Mouse (Mus musculus): ENCODE results near the gene Nutf2-ps1.

- TF ChIP-seq CTCF (IDR thresholded peaks at IDR 0.05; ENCODE audit: borderline replicate concordance, insufficient read depth, low read depth, low read length) (peak; percentile 60; the same call in 1 of the 2 replicates), POLR2A (IDR thresholded peaks at IDR 0.05; ENCODE audit: borderline replicate concordance, insufficient read depth, low read length) (no peak)
Observed at GRCm38 (mm10) chr19:53578597-53579252, 10.1 kb downstream of the Nutf2-ps1 start.

Data from cerebellum, adult 2 months (tissue).